Mouse (Mus musculus): ENCODE results near the gene Parvg.

Parvg gene

DNA sequence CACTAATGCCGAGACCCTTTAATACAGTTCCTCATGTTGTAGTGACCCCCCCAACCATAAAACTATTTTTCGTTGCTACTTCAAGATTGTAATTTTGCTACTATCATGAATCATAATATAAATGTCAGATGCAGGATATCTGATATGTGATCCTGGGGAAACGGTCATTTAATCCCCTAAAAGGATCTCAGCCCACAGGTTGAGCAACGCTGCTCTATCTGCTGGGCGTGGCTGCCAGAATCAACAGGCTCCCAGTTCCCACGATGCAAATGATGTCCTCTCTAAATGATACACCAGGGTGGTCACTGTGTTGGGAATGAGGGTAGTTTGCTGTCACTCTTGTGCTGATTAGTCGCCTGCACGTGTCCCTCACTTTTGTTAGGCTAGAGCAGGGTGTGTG, 26.4 kb upstream of the Parvg start:
- Histone ChIP-seq H3K27me3 (ENCODE audit: control insufficient read depth, insufficient read depth, low read length, poor library complexity, severe bottlenecking) (no peaks in the 10 kb centered on the region), H3K36me3 (ENCODE audit: control insufficient read depth, insufficient read depth, low read length, poor library complexity, severe bottlenecking) (no peaks in the 10 kb centered on the region)
- no peak for DNase-seq (ENCODE audit: low read depth, low spot score)

DNA sequence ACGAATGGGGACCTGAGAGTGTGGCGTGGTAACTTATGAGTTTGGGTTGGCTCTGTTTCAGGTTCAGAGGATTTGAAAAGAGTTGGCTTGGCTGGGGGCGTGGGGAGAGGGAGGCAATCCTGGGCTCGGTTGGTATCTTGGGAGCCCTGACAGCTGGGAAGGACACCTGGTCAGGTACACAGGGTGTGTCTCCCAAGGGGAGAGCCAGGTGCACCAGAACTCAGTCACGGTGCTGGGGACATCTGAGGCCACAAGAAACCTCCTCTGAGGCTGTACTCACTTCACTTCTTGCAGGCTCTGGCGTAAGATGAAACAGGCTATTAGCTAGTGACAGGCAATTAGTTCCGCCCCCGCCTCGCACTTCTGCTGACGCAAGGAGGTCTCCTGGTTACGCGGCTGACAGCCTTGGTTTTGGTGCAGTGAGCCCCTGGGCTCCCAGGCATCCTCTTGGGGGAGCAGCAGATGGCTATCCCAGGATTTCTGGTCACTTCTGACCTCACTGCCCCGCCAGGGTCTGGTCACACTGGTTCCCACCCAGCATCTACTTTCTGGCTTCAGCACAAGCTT, 24.9 kb upstream of the Parvg start:
- H3K36me3 ChIP-seq (ENCODE audit: control insufficient read depth, insufficient read depth, low read length, poor library complexity, severe bottlenecking) = no peaks in the 10 kb centered on the region
- DNase-seq (ENCODE audit: low read depth, low spot score) = peak; percentile 68
- H3K27me3 ChIP-seq (ENCODE audit: control insufficient read depth, insufficient read depth, low read length, poor library complexity, severe bottlenecking) = no peaks in the 10 kb centered on the region

DNA sequence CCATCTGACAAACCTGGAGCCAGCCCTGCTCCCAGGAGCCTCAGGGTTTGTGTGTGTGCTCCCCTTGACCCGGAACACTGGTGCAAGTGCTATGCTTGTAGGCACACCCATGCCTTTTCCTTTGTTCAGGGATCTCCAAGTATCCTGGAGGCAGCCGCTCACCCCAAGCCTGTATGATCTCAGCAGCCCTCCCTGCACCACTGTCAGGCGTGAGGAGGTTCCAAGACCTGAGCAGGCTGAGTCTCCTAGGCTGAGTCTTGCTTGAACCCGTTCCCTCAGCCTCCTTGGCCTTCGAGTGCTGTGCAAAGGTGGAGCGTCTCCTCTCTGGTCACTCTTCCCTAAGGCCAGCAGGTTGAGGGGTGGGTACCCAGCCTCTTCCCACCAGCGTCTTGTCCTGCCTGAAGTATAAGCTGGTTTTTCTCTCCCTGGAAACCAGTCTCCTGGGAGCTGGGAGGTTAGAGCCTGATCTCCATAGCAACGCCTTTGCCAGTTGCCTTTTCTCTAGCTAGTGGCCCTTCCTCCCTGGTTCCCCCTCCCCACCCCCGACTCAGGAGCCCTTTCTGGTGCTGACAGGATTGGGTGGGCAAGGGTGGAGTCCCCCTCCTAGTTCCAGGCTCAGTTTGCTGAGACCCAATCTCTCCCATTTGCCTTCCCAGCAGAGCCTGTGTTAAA, 24.0 kb upstream of the Parvg start:
- Histone ChIP-seq H3K27me3 (ENCODE audit: control insufficient read depth, insufficient read depth, low read length, poor library complexity, severe bottlenecking) (no peaks in the 10 kb centered on the region), H3K36me3 (ENCODE audit: control insufficient read depth, insufficient read depth, low read length, poor library complexity, severe bottlenecking) (no peaks in the 10 kb centered on the region)
- DNase-seq (ENCODE audit: low read depth, low spot score) = no peak

DNA sequence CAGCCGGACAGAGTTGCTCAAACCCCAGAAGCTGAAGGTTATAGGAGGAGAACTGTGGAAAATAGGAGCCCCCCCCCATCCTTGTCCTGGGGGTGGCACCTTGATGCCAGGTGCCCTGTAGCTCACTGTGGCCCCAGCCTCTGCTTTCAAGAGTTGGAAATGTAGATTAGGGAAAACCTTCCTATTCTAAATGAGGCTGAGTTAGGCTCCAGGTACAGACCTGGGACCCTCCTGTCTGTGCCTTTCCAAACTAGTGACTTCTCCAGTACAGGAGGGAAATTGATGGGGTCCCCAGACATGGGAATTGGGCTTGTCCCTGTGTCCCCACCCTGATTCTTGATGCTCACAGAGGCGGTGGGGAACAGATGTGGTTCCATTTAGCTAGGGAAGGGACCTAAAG, 23.2 kb upstream of the Parvg start:
- DNase-seq (ENCODE audit: low read depth, low spot score) = no peak
- H3K36me3 ChIP-seq (ENCODE audit: control insufficient read depth, insufficient read depth, low read length, poor library complexity, severe bottlenecking) = no peaks in the 10 kb centered on the region
- H3K27me3 ChIP-seq (ENCODE audit: control insufficient read depth, insufficient read depth, low read length, poor library complexity, severe bottlenecking) = no peaks in the 10 kb centered on the region

DNA sequence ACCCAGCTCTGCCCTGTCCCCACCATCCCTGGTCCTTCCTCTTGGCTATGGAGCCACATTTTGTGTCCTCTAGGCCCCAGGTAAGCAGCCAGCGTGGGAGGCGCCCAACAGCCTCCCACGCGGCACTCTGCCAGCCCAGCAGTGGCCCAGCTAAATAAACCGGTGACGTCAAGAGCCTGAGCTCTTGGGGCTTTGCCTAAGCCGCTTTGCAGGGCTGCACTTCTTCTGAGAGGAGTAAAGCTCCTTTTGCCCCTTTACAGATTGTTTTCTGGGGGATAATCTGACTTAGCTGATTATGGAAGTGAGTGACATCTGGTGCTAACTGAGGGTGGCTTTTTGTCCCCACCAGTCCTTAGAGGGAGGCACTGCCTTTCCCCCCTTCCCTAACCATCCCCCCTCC, 22.8 kb upstream of the Parvg start:
- Histone ChIP-seq H3K36me3 (ENCODE audit: control insufficient read depth, insufficient read depth, low read length, poor library complexity, severe bottlenecking) (no peaks in the 10 kb centered on the region), H3K27me3 (ENCODE audit: control insufficient read depth, insufficient read depth, low read length, poor library complexity, severe bottlenecking) (no peaks in the 10 kb centered on the region)
- DNase-seq (ENCODE audit: low read depth, low spot score) = no peak

DNA sequence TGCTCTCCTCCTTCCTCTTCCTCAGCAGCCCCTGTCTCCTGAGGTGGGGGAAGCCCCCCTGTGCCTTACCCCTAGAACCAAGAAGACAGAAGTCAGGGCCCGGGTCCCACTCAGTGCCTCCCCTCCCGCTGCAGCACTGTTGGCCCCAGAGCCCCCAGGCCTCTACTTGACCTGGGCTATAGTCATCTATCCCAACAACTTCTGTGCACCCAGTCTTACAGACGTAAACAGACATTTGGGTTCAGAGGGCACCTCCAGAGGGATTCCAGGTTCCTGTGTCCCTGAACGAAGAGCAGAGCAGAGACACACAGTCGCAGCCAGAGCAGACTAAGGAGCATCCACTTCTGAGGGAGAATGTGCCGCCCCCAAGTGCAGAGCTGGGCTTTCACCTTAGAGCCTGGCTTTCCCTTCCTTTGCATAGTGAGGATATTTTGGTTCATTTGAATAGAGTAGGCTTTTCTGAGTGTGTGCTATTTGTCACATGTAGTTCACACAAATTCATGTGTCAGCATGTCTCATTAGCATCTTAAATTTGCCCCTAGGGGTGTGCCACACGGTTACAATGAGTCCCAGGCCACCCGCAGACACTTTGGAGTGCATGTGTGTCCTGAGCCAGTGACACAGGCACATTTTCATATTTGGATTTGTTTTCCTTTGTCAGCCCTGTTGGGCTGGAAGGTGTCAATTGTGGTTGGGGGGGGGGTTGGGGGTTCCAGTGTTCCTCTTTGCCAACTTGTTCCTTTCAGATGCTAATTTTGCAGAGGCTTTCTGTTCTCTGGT, 22.0 kb upstream of the Parvg start:
- DNase-seq (ENCODE audit: low read depth, low spot score) = no peak
- H3K27me3 ChIP-seq (ENCODE audit: control insufficient read depth, insufficient read depth, low read length, poor library complexity, severe bottlenecking) = no peaks in the 10 kb centered on the region
- H3K36me3 ChIP-seq (ENCODE audit: control insufficient read depth, insufficient read depth, low read length, poor library complexity, severe bottlenecking) = no peaks in the 10 kb centered on the region

DNA sequence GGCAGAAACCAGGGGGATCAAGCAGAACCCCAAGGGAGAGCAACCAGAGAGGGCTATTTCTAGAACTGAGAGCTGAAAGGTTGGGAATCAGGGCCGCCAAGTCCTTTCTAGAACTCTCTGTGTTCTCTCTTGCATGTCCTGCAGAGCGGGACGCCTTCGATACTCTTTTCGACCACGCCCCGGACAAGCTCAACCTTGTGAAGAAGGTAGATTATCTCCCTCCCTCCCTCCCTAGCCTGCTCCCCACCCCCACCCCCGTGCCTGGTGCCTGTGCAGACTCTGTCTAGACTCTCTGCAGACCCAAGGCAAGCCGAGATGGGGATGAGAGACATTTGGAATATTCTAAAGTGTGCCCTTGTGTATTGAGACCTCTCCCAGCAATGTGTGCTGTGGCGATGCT, 20.6 kb upstream of the Parvg start:
- DNase-seq (ENCODE audit: low read depth, low spot score) = no peak
- H3K27me3 ChIP-seq (ENCODE audit: control insufficient read depth, insufficient read depth, low read length, poor library complexity, severe bottlenecking) = no peaks in the 10 kb centered on the region

DNA sequence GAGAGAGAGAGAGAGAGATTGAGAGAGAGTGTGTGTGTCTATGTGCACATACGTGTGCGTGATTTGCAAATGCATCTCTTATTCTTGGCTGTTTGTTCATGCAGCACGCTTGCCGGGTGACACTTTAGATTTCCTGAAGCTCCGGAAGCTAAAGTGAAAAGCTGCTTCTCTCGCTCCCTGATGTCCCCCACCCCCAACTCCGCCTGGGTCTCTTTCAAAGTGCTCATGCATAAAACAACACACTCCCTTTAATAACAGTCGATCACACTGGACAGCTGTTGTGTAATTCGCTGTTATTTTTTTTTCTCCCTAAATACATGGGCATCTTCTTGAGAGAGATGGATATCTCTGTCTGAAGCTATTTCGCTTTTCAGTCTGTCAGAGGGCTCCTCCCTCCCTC, 18.5 kb upstream of the Parvg start:
- Histone ChIP-seq H3K27me3 (ENCODE audit: control insufficient read depth, insufficient read depth, low read length, poor library complexity, severe bottlenecking) (no peaks in the 10 kb centered on the region), H3K36me3 (ENCODE audit: control insufficient read depth, insufficient read depth, low read length, poor library complexity, severe bottlenecking) (no peaks in the 10 kb centered on the region)
- DNase-seq (ENCODE audit: low read depth, low spot score) = no peak

More for the DNA sequence above, 20.6 kb upstream of the Parvg start:
- no peaks in the 10 kb centered on the region for H3K36me3 ChIP-seq (ENCODE audit: control insufficient read depth, insufficient read depth, low read length, poor library complexity, severe bottlenecking)

DNA sequence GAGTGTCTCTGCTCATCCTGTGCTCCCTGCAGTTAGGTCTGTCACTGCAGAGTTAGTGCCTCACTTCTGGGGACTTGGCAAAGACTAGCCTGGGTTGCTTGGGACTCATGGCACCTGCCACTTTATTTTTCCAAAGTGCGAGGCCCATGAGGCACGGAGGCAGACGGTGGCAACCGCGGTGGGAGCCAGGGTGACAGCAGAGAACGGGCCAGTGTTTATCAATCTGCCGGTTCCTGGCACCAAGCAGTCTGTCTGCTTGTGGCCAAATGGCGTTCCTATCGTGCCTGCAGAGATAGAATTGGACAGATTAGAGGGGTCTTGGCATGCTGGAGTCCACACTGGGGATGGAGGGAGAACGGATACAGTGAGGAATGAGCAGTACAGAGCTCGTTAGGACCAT, 13.6 kb upstream of the Parvg start:
- H3K36me3 ChIP-seq (ENCODE audit: control insufficient read depth, insufficient read depth, low read length, poor library complexity, severe bottlenecking) = no peaks in the 10 kb centered on the region
- no peak for DNase-seq (ENCODE audit: low read depth, low spot score)
- no peaks in the 10 kb centered on the region for H3K27me3 ChIP-seq (ENCODE audit: control insufficient read depth, insufficient read depth, low read length, poor library complexity, severe bottlenecking)

DNA sequence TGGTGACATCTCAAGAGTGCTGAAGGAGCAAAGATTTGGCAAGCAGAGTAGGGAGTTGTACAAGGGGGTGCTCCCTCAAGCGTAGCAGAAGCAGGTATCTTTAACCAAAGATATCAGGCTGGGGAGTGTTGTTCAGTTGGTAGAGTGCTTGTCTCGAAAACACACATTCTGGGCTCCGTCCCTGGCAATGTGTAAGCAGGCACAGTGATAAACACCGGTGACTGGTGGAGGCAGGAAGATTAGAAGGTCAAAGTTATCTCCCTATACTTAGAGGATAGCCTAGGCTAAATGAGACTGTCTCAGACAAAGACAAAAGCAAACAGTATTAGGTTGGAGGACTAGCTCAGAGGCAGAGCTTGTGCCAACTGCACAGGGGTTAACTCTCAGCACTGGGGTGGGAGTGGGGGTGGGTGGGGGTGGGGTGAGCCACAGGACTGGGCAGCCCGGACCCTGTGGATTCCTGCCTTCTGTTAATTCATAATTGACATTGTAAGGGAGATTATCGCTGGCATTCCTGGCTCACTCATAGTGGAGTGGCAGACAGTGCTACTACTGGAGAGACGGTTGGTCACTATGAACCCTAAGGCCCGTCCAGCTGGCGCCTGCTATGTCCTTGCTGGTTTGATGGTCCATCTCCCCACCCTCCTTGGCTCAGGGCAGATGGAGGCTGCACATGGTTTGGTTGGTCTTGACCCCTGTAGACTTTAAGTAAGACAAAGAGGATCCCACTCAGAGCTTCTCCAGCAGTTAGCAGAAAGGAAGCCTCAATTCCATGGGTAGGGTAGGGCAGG, 12.3 kb upstream of the Parvg start:
- H3K27me3 ChIP-seq (ENCODE audit: control insufficient read depth, insufficient read depth, low read length, poor library complexity, severe bottlenecking) = no peaks in the 10 kb centered on the region
- no peaks in the 10 kb centered on the region for H3K36me3 ChIP-seq (ENCODE audit: control insufficient read depth, insufficient read depth, low read length, poor library complexity, severe bottlenecking)
- DNase-seq (ENCODE audit: low read depth, low spot score) = no peak

DNA sequence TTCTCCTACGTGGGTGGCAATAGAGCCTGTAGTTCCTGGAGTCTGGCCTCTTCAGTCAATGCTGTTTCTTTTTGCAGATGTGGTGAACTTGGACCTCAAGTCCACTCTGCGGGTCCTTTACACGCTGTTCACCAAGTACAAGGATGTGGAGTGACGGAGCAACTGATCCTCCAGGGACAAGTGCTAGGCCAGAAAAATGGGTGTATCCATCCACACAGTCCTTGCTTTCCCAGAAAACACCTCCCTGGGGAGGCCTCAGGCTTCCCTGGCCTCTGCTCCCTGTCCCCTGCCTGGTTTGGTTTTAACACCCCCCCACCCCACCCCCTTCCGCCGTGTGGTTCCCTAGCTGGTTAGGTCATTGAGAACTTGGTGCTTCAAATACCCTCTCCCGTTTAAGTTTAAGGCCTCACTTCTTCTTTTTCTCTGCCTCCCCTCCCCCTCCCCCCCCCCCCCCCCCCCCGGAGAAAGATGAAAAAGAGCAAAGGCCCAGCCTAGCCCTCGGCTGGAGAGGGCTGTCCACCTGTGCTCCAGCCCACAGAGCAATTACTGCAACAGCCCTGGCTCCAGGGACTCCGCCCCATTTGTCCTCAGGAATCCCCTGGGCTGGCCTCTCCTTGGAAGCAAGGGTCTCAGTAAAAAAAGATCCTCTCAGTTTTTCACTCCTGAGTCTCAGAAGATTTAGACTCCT, 10.8 kb upstream of the Parvg start:
- peak; percentile 69 for DNase-seq (ENCODE audit: low read depth, low spot score)
- Histone ChIP-seq H3K27me3 (ENCODE audit: control insufficient read depth, insufficient read depth, low read length, poor library complexity, severe bottlenecking) (no peaks in the 10 kb centered on the region), H3K36me3 (ENCODE audit: control insufficient read depth, insufficient read depth, low read length, poor library complexity, severe bottlenecking) (no peaks in the 10 kb centered on the region)

DNA sequence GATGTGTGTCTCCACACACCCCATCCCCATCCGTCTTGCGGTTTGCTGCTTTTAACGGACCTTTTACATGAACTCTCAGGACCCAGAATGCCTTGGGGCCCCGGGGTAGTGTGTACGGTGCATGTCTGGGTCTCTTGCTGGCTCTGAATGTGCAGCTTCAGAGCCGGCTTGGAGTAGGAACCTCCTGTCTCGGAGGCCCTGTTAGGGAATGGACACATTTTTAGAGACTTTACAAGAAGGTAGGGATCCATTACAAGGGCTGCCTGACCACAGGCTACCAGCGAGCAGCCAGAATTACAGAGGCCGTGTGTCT, 10.3 kb upstream of the Parvg start:
- no peaks in the 10 kb centered on the region for H3K27me3 ChIP-seq (ENCODE audit: control insufficient read depth, insufficient read depth, low read length, poor library complexity, severe bottlenecking)

DNA sequence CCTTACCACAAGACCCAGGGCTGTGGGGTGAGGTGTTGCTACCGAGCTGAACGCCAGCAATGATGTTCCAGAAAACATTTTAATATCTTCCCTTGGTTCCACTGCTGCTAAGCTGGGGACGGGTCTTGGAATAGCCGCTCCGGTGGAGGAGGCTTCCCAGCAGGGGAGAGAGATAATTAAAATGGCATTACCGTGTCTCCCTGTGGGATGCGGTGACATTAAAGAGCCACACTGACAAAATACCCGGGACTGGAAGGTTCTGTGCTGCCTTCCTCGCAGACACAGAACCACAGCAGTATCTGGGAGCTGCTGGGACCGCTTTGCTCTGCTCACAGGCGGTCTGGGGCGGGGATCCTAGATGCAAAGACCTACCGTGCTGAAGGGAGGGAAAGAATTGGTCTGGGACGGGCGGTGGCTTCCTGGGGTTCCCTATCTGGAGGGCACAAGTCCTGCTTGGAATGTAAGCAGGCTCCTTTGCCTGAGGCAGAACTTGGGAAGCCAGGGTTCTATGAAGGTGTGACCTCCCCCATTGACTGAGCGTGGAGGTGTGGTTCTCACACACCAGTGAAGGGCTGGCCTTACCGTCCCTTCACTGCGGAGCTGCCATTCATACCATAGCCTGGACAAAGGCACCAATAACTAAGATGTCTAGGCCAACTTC, 9.3 kb upstream of the Parvg start:
- Histone ChIP-seq H3K27me3 (ENCODE audit: control insufficient read depth, insufficient read depth, low read length, poor library complexity, severe bottlenecking) (no peaks in the 10 kb centered on the region), H3K36me3 (ENCODE audit: control insufficient read depth, insufficient read depth, low read length, poor library complexity, severe bottlenecking) (no peaks in the 10 kb centered on the region)
- no peak for DNase-seq (ENCODE audit: low read depth, low spot score)

More for the DNA sequence above, 10.3 kb upstream of the Parvg start:
- peak; percentile 60 for DNase-seq (ENCODE audit: low read depth, low spot score)
- H3K36me3 ChIP-seq (ENCODE audit: control insufficient read depth, insufficient read depth, low read length, poor library complexity, severe bottlenecking) = no peaks in the 10 kb centered on the region

All from splenic B cell, adult 2 months (primary cell).